Mouse (Mus musculus) layer of hippocampus, postnatal 25 days (tissue): ENCODE data around the gene Sp110. TPM values are rescaled to one million over a fixed set of nuclear protein-coding genes. Genes with fewer than 3 reads are reported as not detected.
"Not testable (repeated sequence)": the region's sequence is repeated elsewhere in the genome, so short reads cannot be mapped to it uniquely, and the experiment has no call there.

Experiments
- DNase-seq, 2 experiments: peaks; one replicate each; pipeline ENCODE4 v3.0.0; 2022; ENCODE audit warnings: mixed read lengths in 2 of 2, low spot score in 1 of 2; ENCODE audit errors: extremely low spot score in 1 of 2
- total RNA-seq, 2 experiments: library from RNA; stranded (reverse); gene quantifications; 2 replicates each; pipeline ENCODE4 v1.2.3; 2021

The Sp110 gene
- total RNA-seq, 2 experiments from 2014 or later, result 0.81 to 1.2 TPM

DNA sequence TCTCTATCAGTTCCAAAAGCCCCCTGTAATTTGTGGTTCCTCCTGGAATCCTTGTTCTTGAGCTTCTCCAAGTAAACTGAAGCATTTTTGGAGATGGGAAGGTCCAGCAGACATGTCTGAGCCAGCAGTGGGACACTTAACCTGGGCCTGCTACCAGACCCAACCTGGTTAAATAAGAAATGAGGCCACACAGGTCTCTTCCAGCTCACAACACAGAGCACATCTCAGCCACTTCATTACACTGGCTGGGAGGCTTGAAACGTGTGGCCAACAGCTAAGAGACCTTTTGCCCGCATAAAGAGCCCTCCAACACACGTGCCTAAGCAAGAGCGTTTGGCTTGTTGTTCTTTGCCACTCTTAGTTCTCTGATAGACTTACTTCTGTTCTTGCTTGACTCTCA, 25.1 kb downstream of the Sp110 start:
- DNase-seq, result not testable (repeated sequence)

DNA sequence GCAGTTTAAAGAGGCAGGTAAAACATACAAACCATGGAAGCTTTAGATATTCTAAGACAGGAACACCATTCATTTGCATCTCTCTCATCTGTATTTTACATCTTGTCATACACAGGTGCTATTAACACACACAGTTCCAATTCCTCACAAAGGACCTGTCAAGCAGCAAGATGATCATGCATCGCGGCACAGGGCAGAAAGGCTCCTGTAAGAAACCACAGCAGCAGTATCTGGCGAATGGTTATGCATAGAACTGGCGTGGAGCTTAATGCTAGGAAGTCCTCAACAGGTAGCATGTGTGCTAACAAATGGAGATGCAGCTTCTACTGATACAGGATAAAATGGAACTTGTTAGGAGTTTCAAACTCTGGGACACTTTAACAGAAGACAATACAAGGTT, 43.4 kb downstream of the Sp110 start:
- DNase-seq, result peak in 1 of 2 experiments; percentile 7

DNA sequence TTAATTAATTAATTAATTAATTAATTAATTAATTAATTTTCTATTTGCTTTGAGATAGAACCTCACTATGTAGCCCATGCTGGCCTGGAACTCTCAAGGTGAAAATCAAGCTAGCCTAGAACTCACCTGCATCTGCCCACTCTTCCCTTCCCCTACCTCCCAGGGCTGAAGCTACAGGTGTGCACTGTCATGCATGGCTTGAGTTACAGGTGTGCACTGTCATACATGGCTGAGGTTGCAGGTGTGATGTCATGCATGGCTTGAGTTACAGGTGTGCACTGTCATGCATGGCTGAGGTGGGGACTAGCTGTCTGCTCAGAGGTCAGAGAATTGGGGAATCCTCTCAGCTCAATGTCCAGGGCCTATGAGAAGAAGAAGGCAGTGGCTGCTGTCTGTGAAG, 52.2 kb downstream of the Sp110 start:
- DNase-seq, result not testable (repeated sequence)

DNA sequence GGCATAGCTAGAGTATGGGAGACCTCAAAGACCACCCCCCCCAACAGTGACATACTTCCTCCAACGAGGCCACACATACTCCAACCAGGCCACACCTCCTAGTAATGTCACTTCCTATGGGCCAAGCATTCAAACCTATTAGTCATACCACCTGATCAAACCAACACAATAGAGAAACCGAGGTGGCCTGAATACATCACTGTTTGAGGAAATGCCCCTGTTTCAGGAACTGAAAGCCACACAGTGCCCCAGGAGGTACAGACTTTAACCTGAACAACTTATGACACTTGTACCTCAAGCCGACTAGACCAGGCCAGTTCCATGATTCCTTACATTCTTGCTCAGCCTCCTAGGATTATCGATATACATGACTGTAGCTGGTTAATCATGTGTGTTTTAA, 54.8 kb downstream of the Sp110 start:
- not testable (repeated sequence) for DNase-seq

DNA sequence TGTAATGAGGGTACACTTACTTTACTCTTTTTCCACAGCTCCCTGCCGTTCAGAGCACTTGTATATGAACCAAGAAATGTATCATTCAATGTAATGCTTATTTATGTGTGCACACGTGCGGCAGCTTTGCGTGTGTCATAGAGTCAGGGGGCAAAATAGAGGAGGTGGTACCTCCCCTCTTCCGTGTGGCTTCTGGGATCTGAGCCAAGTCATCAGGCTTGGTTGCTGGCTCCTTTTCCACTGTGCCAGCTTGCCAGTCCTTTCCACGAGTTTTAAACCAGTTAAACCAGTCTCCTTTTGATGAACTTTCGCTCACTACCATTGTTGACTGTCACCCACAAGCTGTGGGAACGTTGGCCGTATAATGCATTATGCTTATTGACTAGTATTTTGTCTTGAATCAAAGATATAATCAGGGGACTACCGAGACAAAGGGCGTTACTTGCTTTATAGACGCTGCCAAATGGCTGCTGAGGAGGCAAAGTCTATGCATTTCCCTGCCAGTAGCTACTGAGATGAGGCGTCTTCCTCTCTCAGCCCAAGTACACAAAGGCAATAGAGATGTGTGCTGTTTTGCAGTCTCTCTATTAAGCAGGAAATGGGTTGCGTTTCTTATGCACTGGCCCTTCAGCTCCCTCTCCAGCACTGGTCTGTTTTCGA, 70.0 kb downstream of the Sp110 start:
- not testable (repeated sequence) for DNase-seq

Other genes starting within 250 kb of the Sp110 start
- gene G530012D18Rik, start 23.1 kb downstream of the Sp110 start, total RNA-seq, result not detected
- gene Sp140, start 1.6 kb upstream of the Sp110 start, total RNA-seq, result under 1 TPM; 0.17 to 0.45 TPM
- 1 to 10 TPM; 1.1 to 1.7 TPM for gene Sp100, start 51.2 kb upstream of the Sp110 start, total RNA-seq
- gene A630001G21Rik, start 179.8 kb upstream of the Sp110 start, total RNA-seq, result under 1 TPM; 0.44 to 0.75 TPM
- gene Cab39, start 194.6 kb upstream of the Sp110 start, total RNA-seq, result 100 to 1,000 TPM; 149 to 151 TPM